In the genomic region with DNA sequence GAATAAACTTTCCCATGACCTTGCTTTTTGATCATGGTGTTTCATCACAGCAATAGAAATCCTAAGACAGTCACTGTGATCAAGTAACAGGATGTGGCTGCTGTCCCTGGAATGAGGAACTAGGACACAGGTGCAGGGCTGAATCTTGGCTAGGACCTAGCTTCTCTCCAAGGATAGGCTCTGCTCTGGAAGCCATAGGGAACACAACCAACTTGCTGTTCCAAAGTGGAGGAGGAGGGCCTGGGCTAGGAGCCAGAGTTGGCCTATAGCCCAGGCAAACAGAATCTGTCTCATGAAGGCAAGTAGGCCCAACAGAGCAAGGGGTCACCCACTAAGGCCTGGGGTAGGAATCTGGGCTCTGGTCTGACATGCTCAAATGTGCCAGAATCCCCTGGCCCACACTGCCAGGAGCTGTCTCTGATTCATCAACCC, we compare ENCODE assay signal across 11 mouse cellular contexts. TPM values are rescaled to one million over a fixed set of nuclear protein-coding genes. Genes with fewer than 3 reads are reported as not detected.
DNase-seq lines count a peak whose midpoint lies in the region; ATAC-seq and TF ChIP-seq lines count a peak whose summit lies in the region.
"Had no signal": no experiment of that assay in that cellular context is flagged by ENCODE, and none has a peak within 500 bp of the region (broad histone marks: within the 10 kb centered on the region; RNA-seq: fewer than 3 reads in every experiment).

No protein-coding gene starts in this region.

- H3K27me3 ChIP-seq in hindbrain, postnatal 0 days (ENCODE audit: insufficient read depth, low read length) = no peaks in the 10 kb centered on the region
- no peaks in the 10 kb centered on the region for H3K27me3 ChIP-seq in intestine, postnatal 0 days (replicated peaks; ENCODE audit: control insufficient read depth, insufficient read depth, low read length)

- no peak overlapping the region for H3K4me2 ChIP-seq in hindbrain, postnatal 0 days (ENCODE audit: low read depth, low read length)
- H3K4me2 ChIP-seq in intestine, postnatal 0 days (replicated peaks; ENCODE audit: low read depth) = no peak overlapping the region

- intact Hi-C loops in left cerebral cortex, postnatal 10 days (cut with DNase I) = no loop called here

- no peak overlapping the region for H3K4me3 ChIP-seq in hindbrain, postnatal 0 days (ENCODE audit: low read length)
- H3K4me3 ChIP-seq in intestine, postnatal 0 days (ENCODE audit: low read depth, low read length) = no peak overlapping the region

- DNase-seq in left cerebral cortex, postnatal 10 days (ENCODE audit: extremely low spot score in 1 of 2, low spot score in 2 of 2) = peak; percentile 56 to 57
- no peak for DNase-seq in left cerebral cortex, adult 18-20 months (ENCODE audit: low spot score in 2 of 2)
- peak; percentile 71 for DNase-seq in adrenal gland, postnatal 14 days
- DNase-seq in cerebellum, postnatal 25 days = peak; percentile 79 to 83
- peak; percentile 82 for DNase-seq in hindbrain, postnatal 0 days (ENCODE audit: low spot score)
- peak; percentile 42 to 78 for DNase-seq in lung, postnatal 4 days
- DNase-seq in natural killer cell, adult 2 months (ENCODE audit: low spot score in 2 of 2) = no peak

- no peaks in the 10 kb centered on the region for H3K36me3 ChIP-seq in hindbrain, postnatal 0 days (ENCODE audit: insufficient read depth, low read length)
- H3K36me3 ChIP-seq in intestine, postnatal 0 days (ENCODE audit: control insufficient read depth, insufficient read depth) = no peaks in the 10 kb centered on the region

- no peak overlapping the region for H3K27ac ChIP-seq in hindbrain, postnatal 0 days
- no peak overlapping the region for H3K27ac ChIP-seq in intestine, postnatal 0 days (ENCODE audit: low read depth, low read length)

- TF ChIP-seq CTCF in hindbrain, postnatal 0 days (IDR thresholded peaks at IDR 0.05; ENCODE audit: low read depth) = no peak
- no peak for TF ChIP-seq CTCF in intestine, postnatal 0 days (IDR thresholded peaks at IDR 0.05; ENCODE audit: low read depth)

- H3K9me3 ChIP-seq in hindbrain, postnatal 0 days (ENCODE audit: low read length) = no peaks in the 10 kb centered on the region
- no peaks in the 10 kb centered on the region for H3K9me3 ChIP-seq in intestine, postnatal 0 days (ENCODE audit: control insufficient read depth)

- peaks cover 3% of the 10 kb centered on the region; the same call in 1 of the 2 replicates for H3K4me1 ChIP-seq in hindbrain, postnatal 0 days (ENCODE audit: insufficient read depth, low read length)
- no peaks in the 10 kb centered on the region for H3K4me1 ChIP-seq in intestine, postnatal 0 days (replicated peaks; ENCODE audit: control insufficient read depth, insufficient read depth, low read length)

- ATAC-seq in hindbrain, postnatal 0 days = peak; percentile 84
- no peak for ATAC-seq in intestine, postnatal 0 days

- H3K9ac ChIP-seq in hindbrain, postnatal 0 days (replicated peaks; ENCODE audit: low read length) = no peak overlapping the region
- no peak overlapping the region for H3K9ac ChIP-seq in intestine, postnatal 0 days (ENCODE audit: low read depth, low read length)

RNA-seq across cellular contexts. Expression of a gene that starts 6.2 kb away (rescaled TPM):
- not detected for total RNA-seq in left cerebral cortex, postnatal 10 days (2021)
- not detected for total RNA-seq in left cerebral cortex, adult 18-20 months (2021)
- total RNA-seq in adrenal gland, postnatal 14 days (2021) = 0.59 and 0.79 TPM in 2 replicates
- not detected in 2 replicates for total RNA-seq in hindbrain, postnatal 0 days (2014; rRNA removed)
- polyA plus RNA-seq in hindbrain, postnatal 0 days (2015; fragmentation: Nextera tagmentation; extraction: Ambion mirVana) = not detected in 2 replicates
- polyA plus RNA-seq in intestine, postnatal 0 days (2015; fragmentation: Nextera tagmentation; extraction: Ambion mirVana) = not detected in 2 replicates
- total RNA-seq: adrenal gland, adult 18-20 months had no signal
- polyA plus RNA-seq: intestine, embryonic 14.5 days; neural tube, embryonic 11.5 days had no signal

RNA-seq across cellular contexts. Expression of a gene that starts 8.7 kb away (rescaled TPM):
- total RNA-seq in left cerebral cortex, postnatal 10 days (2021) = 1 to 10 TPM; 3.5 to 4.6 TPM
- total RNA-seq in left cerebral cortex, adult 18-20 months (2021) = 1 to 10 TPM; 4.3 to 5.0 TPM
- total RNA-seq in adrenal gland, postnatal 14 days (2021) = 33.3 and 40.9 TPM in 2 replicates
- total RNA-seq in hindbrain, postnatal 0 days (2014; rRNA removed) = 2.1 and 10.2 TPM in 2 replicates
- polyA plus RNA-seq in hindbrain, postnatal 0 days (2015; fragmentation: Nextera tagmentation; extraction: Ambion mirVana) = 9.3 and 11.1 TPM in 2 replicates
- polyA plus RNA-seq in intestine, postnatal 0 days (2015; fragmentation: Nextera tagmentation; extraction: Ambion mirVana) = 74.4 and 81.5 TPM in 2 replicates

RNA-seq across cellular contexts. Expression of a gene that starts 30.1 kb away (rescaled TPM):
- 1 to 10 TPM; 3.8 TPM for total RNA-seq in left cerebral cortex, postnatal 10 days (2021)
- 10 to 100 TPM; 14.2 to 16.5 TPM for total RNA-seq in left cerebral cortex, adult 18-20 months (2021)
- 69.1 and 93.9 TPM in 2 replicates for total RNA-seq in adrenal gland, postnatal 14 days (2021)
- total RNA-seq in hindbrain, postnatal 0 days (2014; rRNA removed) = 38.1 and 39.3 TPM in 2 replicates
- polyA plus RNA-seq in hindbrain, postnatal 0 days (2015; fragmentation: Nextera tagmentation; extraction: Ambion mirVana) = 20.8 and 24.4 TPM in 2 replicates
- 11.6 and 14.4 TPM in 2 replicates for polyA plus RNA-seq in intestine, postnatal 0 days (2015; fragmentation: Nextera tagmentation; extraction: Ambion mirVana)

RNA-seq across cellular contexts. Expression of a gene that starts 31.5 kb away (rescaled TPM):
- total RNA-seq in left cerebral cortex, postnatal 10 days (2021) = 100 to 1,000 TPM; 771 to 828 TPM
- 100 to 1,000 TPM; 526 to 535 TPM for total RNA-seq in left cerebral cortex, adult 18-20 months (2021)
- 259 and 296 TPM in 2 replicates for total RNA-seq in adrenal gland, postnatal 14 days (2021)
- 1,072 and 1,222 TPM in 2 replicates for total RNA-seq in hindbrain, postnatal 0 days (2014; rRNA removed)
- polyA plus RNA-seq in hindbrain, postnatal 0 days (2015; fragmentation: Nextera tagmentation; extraction: Ambion mirVana) = 1,792 and 1,891 TPM in 2 replicates
- 489 and 529 TPM in 2 replicates for polyA plus RNA-seq in intestine, postnatal 0 days (2015; fragmentation: Nextera tagmentation; extraction: Ambion mirVana)

RNA-seq across cellular contexts. Expression of a gene that starts 47.3 kb away (rescaled TPM):
- total RNA-seq in left cerebral cortex, postnatal 10 days (2021) = under 1 TPM; 0.61 to 0.71 TPM
- total RNA-seq in left cerebral cortex, adult 18-20 months (2021) = 1 to 10 TPM; 2.5 to 2.6 TPM
- total RNA-seq in adrenal gland, postnatal 14 days (2021) = 20.2 and 21.2 TPM in 2 replicates
- 1.8 and 3.2 TPM in 2 replicates for total RNA-seq in hindbrain, postnatal 0 days (2014; rRNA removed)
- polyA plus RNA-seq in hindbrain, postnatal 0 days (2015; fragmentation: Nextera tagmentation; extraction: Ambion mirVana) = 2.8 and 4.2 TPM in 2 replicates
- 47.7 and 51.5 TPM in 2 replicates for polyA plus RNA-seq in intestine, postnatal 0 days (2015; fragmentation: Nextera tagmentation; extraction: Ambion mirVana)

Comparison
In these comparisons a context has a peak if more than half of its experiments do, and no peak if none do; other contexts are left out.
1. DNase-seq: peak in left cerebral cortex, postnatal 10 days (2 of 2), adrenal gland, postnatal 14 days (single experiment), cerebellum, postnatal 25 days (2 of 2), hindbrain, postnatal 0 days (single experiment) and lung, postnatal 4 days (2 of 2); none in left cerebral cortex, adult 18-20 months (0 of 2) and natural killer cell, adult 2 months (0 of 2).